Mouse (Mus musculus): ENCODE data around the gene Otp.

Gene Otp

DNA sequence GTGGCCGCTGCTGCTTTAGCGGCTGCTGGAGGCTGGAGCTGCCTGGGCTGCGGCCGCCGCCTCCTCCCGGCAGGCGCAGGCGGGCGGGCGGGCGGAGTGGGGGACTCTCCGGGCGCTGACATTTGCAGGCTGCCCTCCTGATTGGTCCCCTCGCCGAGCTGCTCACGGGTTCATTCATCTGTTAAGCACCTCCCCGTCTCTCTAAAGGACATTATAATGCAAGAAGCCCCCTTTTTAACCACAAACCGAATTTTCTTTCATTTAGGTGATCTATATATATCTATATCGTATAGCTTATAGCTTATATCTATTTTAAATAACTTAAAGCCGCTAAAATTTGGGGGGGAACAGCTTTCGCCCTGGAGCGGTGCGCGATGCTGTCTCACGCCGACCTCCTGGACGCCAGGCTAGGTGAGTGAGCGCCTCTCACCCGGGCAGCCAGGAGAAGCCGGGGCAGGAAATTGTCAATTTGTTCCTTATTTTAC lies at the start of gene Otp:
TSS of gene Otp (plus strand) at position 207 of the 485 bp plus-strand sequence.
- no peak for DNase-seq (ENCODE audit: low spot score in 2 of 2)

DNA sequence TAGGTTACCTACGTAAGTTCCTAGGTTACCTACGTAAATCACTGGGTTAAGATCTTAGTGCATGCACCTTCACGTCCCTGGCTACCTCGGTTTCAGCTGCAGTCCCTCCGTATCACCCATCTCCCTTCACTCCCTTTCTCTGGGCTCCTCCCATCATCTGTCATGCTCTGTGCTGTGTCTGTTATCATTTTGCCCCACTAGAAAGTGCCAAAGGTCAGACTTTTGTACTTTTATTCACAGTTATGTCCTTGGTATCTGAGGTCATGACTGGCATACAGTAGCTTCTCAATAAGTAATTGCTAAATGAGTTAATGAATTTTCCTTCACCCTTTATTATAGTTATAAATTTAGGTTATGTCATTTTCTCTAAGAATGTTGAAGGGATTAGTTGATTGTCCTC lies 49.0 kb upstream of the Otp start:
- DNase-seq (ENCODE audit: low spot score in 2 of 2), result no peak

- DNase-seq (ENCODE audit: low spot score in 2 of 2), result no peak
Observed at GRCm38 (mm10) chr13:94826986-94827385, 48.4 kb upstream of the Otp start.

GRCm38 (mm10) chr13:94827847-94828246 lies 47.6 kb upstream of the Otp start:
- no peak for DNase-seq (ENCODE audit: low spot score in 2 of 2)

GRCm38 (mm10) chr13:94838047-94838720 lies 37.2 kb upstream of the Otp start:
- DNase-seq (ENCODE audit: low spot score in 2 of 2), result no peak

- DNase-seq (ENCODE audit: low spot score in 2 of 2), result no peak
Observed at GRCm38 (mm10) chr13:94838756-94839337, 36.6 kb upstream of the Otp start.

DNA sequence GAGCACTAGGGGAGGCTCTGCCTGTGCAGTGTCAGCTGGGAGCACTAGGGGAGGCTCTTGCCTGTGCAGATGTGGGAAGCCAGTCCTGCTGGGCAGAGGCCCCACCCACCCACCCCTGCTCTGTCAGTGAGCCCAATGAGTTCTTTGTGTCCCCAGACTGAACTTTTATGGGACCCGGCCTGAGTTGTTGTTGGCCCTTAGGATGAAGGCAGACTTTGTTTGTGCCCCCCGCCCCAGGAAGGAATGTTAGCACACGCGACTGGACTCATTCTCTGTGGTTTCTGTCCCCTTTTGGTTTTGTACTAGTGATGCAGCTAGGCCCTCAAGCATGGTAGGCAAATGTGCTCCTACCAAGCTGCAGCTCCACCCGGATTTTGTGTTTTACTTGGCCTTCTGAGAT lies 32.2 kb upstream of the Otp start:
- DNase-seq (ENCODE audit: low spot score in 2 of 2), result no peak

- no peak for DNase-seq (ENCODE audit: low spot score in 2 of 2)
Observed at GRCm38 (mm10) chr13:94847870-94848269, 27.5 kb upstream of the Otp start.

GRCm38 (mm10) chr13:94849351-94849750 lies 26.1 kb upstream of the Otp start:
- DNase-seq (ENCODE audit: low spot score in 2 of 2), result no peak

GRCm38 (mm10) chr13:94858016-94858575 lies 17.3 kb upstream of the Otp start:
- no peak for DNase-seq (ENCODE audit: low spot score in 2 of 2)

- no peak for DNase-seq (ENCODE audit: low spot score in 2 of 2)
Observed at GRCm38 (mm10) chr13:94859256-94859655, 16.1 kb upstream of the Otp start.

DNA sequence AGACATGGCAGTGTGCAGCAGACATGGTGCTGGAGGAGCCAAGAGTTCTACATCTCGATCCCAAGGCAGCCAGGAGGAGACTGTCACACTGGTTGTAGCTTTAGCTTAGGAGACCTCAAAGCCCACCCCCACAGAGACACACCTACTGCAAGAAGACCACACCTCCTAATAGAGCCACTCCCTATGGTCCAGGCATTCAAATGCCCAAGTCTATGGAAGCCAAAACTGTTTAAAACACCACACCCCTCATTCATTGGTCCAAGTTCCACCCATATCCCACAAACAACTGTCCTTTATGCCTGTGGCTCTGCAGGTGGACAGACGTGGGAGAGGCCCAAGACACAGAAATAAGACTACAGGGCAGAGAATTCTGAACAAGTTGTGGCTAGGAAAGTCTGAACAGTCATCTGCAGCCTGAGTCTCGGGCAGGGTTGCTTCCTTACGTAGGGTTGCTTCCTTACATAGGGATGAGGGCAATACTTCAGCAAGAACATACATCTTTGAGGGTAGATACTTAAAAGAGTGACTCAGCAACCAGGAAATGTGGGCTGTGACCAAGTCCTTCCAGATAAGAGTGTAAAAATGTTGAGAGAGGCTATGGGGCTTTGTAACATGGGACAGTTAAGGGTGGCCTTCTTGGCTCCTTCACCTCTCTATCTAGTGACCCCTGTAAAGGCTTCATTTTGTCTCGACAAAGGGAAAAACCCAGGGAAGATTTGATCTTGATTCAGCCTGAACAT lies 12.7 kb upstream of the Otp start:
- DNase-seq (ENCODE audit: low spot score in 2 of 2), result no peak

GRCm38 (mm10) chr13:94866906-94867305 lies 8.5 kb upstream of the Otp start:
- DNase-seq (ENCODE audit: low spot score in 2 of 2), result no peak

DNA sequence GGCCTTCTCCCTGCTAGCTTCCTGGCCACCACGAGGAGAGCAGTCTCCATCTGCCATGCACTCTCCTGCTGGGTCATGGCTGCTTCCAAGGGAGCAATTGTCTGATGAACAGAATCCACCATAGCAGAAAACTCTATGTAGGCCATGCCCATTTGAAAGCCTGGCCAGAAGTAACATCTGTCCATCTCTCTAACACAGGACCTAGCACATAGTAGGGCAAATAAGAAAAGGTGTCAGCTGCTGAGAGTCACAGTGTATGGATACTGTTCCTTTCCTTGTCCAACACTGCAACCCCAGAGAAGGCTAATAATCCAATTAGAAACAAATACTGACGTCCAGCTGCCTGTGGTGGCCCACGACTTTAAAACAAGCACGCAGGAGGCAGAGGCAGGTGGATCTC lies 7.6 kb upstream of the Otp start:
- DNase-seq (ENCODE audit: low spot score in 2 of 2), result no peak

DNA sequence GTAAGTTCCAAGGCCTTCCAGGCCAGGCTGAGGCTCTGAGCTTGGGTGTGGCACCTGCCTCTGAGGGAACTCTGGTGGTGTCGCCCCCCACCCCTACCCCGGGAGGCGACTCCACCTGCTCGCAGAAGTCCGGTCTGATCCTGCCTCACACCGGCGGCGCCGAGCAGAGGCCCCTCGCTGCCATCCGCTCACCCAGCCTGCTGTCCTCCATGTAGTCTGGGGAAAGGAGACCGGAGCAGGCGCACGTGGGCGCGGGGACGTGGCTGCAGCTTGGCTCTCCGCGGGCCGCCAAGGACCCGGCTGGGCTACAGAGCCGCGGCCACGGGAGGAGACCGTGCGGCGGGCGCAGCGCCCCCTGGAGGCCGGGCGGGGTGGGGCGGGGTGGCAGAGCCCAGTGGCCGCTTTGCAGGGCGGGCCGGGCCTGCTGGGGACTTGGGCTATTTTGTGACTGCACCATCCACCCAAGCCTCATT lies 6.9 kb upstream of the Otp start:
- no peak for DNase-seq (ENCODE audit: low spot score in 2 of 2)

- DNase-seq (ENCODE audit: low spot score in 2 of 2), result no peak
Observed at GRCm38 (mm10) chr13:94869541-94869940, 5.9 kb upstream of the Otp start.

GRCm38 (mm10) chr13:94870071-94870460 lies 5.3 kb upstream of the Otp start:
- DNase-seq (ENCODE audit: low spot score in 2 of 2), result no peak

DNA sequence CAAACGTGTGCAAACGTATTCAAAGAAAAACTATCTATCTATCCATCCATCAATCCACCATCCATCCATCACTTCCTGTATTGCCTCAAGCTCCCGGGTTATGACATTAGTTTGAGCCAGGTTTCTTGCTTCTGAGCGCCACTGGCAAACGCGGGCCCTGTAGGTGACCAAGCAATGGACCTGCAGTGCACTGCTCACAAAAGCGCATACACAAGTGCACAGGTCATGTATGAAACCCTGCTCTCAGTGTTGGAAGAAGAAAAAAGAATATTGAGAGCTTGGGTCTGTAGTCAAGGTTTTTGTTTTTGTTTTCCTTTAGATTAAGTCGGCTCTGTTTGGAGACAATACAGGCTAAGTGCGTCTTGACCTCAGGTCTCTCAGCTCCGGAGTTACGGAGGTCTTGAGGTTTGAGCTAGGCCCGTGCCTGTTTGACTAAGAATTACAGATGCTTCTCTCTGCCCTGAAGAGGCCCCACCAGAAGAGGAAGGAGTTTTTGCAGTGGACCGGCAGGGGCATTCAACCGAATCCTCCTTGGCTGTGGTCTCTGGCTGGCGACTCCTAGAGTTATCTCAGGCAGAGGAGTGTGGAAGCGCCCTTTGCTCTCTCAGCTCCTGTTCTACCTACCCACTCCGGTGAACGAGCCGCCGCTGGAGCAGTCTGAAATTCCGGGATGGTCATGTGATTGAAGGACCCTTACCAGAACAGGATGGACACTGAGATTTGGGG lies 4.8 kb upstream of the Otp start:
- no peak for DNase-seq (ENCODE audit: low spot score in 2 of 2)

GRCm38 (mm10) chr13:94871806-94872320 lies 3.5 kb upstream of the Otp start:
- no peak for DNase-seq (ENCODE audit: low spot score in 2 of 2)

DNA sequence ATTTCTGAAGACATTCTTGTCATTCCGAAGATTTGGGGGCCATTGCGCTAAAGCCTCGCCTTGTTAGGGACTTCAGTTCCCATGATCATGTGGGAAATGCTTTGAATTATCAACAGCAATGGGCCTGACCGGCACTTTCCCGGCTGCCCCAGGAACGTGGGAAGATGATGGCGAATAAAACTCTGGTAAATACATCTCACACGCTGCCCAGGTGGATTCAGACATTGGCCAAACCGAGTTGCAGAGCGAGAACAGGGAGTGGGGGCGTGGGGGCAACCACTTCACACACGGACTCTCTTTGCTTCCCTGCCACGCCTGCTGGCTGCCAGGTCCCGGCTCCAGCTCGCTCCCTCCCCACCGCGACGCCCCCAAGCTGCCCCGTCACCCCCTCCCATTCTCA lies 3.0 kb upstream of the Otp start:
- DNase-seq (ENCODE audit: low spot score in 2 of 2), result no peak

All from urinary bladder, adult 18-20 months (tissue).